Mouse (Mus musculus) left cerebral cortex, adult 11 months (tissue): ENCODE measurements around the gene Sympk.

Source experiments
- DNase-seq: peaks from one replicate; pipeline ENCODE4 v3.0.0; 2022; ENCODE audit warnings: low spot score

Gene Sympk

GRCm38 (mm10) chr7:19024096-19024506 lies at the start of gene Sympk:
Sympk (plus strand) TSS chr7:19024377.
- peak; percentile 90 for DNase-seq

GRCm38 (mm10) chr7:18978381-18978780 lies 45.8 kb upstream of the Sympk start:
- DNase-seq, result no peak

- no peak for DNase-seq
These were observed 37.7 kb upstream of the Sympk start for GRCm38 (mm10) chr7:18986503-18986902.

GRCm38 (mm10) chr7:18987100-18987499 lies 37.1 kb upstream of the Sympk start, which contains the start of gene Nanos2:
Nanos2 (plus strand) TSS chr7:18987400.
- no peak for DNase-seq

DNA sequence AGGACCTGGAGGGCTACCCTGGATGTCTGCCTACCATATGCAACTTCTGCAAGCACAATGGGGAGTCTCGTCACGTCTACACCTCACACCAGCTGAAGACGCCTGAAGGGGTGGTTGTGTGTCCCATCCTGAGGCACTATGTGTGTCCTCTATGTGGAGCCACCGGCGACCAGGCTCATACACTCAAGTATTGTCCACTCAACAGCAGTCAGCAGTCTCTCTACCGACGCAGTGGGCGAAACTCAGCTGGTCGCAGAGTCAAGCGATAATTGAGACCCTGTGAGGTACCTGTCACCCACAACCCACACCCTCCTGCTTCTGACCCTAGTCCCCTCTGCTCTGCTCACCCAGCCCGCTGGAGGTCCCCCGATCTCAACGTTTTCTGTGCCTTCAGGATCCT lies 36.4 kb upstream of the Sympk start:
- no peak for DNase-seq

DNA sequence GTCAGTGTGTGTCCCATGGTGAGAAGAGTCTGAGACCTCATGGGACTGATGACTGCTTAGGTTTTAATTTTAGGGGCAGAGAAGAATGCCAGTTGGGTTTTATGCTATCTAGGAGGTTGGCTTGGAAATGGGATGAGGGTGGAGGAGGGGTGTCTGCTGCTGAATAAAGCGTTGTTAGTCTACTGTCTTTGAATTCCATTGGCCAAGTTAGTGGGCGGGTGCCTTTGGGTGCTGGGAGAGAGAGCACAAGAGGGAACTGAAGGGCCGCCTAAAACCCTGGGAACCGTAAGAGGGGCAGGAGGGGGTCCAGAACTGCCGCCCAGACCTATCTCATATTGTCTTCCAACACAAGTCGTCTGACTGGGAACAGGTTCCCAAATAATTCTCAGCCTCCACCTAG lies 35.4 kb upstream of the Sympk start:
- DNase-seq, result no peak

- no peak for DNase-seq
These were observed 34.2 kb upstream of the Sympk start for GRCm38 (mm10) chr7:18989995-18990394.

- peak; percentile 100 for DNase-seq
These were observed 33.4 kb upstream of the Sympk start, which contains the start of gene Mypop for GRCm38 (mm10) chr7:18990601-18991295. Mypop (plus strand) TSS chr7:18991245.

- no peak for DNase-seq
These were observed 32.4 kb upstream of the Sympk start for GRCm38 (mm10) chr7:18991660-18992293.

GRCm38 (mm10) chr7:18992294-18992675 lies 31.9 kb upstream of the Sympk start:
- DNase-seq, result no peak

- no peak for DNase-seq
These were observed 31.1 kb upstream of the Sympk start for GRCm38 (mm10) chr7:18993036-18993435.

GRCm38 (mm10) chr7:18998835-18999234 lies 25.3 kb upstream of the Sympk start:
- no peak for DNase-seq

DNA sequence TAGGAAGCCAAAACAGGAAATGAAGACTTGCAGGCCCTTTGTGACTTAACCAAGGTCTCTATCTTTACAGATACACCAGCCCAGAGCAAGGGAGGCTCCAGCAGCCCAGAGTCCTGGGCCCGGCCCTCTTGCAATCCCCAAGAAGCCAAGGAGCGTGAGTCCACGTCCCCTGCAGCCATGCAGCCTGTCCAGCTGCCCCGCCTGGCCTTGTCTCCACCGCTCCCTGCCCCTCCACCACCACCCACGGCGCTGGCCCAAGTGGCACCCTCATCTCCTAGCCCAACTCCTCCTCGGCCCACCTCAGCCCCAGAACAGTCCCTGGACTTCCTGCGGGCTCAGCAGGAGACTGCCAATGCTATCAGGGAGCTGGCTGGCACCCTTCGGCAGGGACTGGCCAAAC lies 23.8 kb upstream of the Sympk start:
- no peak for DNase-seq

DNA sequence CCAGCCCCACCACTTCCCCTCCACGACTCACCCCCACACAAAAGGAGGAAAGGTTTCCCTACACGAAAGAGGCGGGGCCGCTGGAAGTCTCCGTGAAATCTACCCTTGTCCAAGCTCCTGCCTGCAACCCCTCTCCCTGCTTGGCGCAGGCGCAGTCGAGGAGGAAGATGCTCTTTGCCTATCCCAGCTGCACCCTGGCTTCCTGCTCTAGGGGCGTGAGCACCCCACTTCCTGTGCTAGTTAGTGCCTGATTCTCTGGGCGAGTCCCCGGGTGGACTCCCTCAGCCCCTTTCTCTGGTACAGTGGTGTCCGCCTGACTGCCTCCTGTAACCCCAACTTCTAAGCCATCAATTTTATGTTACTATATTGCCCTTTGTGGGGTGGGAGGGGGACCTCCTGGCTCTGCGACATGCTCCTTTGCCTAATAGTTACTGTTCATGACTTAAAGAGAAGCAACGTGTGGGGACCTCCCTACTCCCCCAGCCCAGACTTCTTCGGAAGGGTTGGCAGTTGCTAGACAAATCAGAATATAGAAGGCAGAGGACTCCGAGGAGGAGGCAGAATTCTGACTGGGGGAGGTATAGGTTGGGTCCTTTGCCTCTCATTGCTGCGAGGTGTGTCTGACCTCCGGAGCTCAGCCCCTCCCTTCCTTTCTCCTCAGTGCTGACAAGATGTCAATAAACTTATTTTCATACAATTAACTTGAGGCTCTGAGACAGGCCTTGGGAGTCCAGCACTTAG lies 22.9 kb upstream of the Sympk start:
- DNase-seq, result no peak

DNA sequence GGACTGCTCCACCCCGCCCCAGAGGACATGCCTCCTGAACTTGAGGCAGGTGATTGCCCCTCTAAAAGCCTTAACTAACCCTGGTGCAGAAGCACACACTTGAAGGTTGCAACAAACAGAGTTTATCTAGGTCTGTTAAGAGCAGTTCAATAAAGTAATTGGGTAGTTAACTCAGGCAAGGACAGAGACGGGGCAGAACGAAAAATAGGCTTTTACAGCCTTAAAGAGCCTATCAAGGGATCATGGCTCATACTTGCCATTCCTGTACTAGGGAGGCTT lies 22.4 kb upstream of the Sympk start:
- DNase-seq, result no peak

DNA sequence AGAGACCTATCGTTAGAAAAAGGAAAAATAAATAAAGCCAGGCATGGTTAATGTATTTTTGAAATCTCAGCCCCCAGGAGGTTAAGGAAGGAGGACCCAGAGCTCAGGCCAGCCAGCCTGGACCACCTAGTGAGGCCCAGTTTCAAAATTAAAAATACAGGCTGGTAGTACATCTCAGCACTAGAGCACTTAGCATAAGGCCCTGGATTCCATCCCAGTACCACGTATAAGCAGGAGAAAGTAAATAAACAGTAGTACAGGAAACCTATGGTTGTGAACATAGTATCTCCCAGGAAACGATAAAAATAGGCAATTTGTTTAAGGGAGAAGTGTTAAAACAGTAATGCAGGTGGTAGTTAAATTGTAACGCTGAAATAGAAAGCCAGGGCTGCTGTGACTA lies 22.1 kb upstream of the Sympk start:
- no peak for DNase-seq

DNA sequence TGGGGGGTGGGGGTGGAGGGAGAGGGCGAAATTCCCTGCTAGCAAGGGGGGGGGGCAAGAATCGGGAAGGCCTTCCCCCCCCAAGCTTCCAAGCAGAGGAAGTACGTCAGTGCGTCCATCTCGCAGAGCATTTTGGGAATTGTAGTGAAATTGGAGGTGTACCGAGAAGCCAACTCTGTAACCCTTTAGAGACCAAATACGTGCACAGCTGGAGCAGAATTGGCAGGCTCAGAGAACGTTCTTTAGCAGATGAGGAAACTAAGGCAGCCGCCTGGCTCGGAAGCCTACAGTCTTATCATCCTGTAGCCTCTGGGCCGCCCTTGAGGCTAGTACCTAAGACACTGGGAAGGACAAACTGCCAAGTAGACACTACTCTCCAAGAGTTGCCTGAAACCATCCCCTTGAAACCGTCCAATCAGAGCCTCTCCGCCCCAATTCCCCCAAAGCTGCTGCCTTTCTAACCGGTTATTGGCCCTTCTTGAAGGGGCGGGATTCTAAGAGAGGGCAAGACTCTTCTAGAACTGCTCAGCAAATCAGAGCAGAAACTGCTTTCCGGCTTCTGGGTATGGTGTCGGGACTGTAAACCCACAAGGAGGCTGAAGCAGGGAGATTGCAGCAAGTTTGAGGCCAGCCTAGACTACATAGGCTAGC lies 21.2 kb upstream of the Sympk start:
- peak; percentile 85 for DNase-seq

DNA sequence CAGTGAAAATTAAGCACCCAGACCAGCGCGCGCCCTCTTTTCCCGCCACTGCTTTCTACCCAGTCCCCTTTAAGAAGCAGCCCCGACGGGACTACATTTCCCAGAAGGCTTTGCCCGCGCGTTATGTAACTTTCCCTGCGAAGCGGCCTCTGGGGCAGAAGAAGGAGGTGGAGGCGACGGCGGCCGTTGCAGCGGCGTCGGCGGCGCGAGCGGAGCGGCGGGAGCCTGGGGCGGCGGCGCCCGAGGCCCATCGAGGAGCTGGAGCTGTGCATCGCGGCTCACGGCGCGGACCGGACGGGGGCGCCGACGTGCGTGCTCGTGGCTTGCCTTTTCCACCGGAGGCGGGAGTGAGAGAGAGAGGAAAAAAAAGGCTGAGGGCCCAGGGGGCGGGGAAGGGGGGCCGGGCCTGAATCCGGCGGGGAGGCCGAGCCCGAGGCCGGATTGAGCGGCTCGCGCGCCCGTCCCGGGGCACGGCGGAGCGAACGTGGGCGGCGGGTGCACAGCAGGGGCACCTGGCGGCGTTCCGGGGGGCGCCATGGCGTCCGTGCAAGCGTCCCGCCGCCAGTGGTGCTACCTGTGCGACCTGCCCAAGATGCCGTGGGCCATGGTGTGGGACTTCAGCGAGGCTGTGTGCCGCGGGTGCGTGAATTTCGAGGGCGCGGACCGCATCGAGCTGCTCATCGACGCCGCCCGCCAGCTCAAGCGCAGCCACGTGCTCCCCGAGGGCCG lies 20.1 kb upstream of the Sympk start, which contains the start of gene Irf2bp1:
Irf2bp1 (plus strand) TSS at position 143 of the 729 bp plus-strand sequence.
- DNase-seq, result peak; percentile 89

GRCm38 (mm10) chr7:19004631-19005079 lies 19.5 kb upstream of the Sympk start:
- DNase-seq, result no peak

DNA sequence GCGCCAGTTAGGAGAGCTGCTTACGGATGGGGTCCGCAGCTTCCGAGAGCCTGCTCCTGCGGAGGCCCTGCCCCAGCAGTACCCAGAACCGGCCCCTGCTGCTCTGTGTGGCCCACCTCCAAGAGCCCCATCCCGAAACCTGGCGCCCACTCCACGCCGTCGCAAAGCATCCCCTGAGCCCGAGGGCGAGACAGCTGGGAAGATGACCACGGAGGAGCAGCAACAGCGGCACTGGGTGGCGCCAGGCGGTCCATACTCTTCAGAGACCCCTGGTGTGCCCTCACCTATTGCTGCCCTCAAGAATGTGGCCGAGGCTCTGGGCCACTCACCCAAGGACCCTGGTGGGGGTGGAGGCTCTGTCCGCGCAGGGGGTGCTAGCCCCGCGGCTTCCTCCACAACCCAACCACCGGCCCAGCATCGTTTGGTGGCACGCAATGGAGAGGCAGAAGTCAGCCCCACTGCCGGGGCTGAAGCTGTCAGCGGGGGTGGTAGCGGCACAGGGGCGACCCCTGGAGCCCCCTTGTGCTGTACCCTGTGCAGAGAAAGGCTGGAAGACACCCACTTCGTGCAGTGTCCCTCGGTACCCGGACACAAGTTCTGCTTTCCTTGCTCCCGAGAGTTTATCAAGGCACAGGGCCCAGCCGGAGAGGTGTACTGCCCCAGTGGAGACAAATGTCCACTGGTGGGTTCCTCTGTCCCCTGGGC lies 18.6 kb upstream of the Sympk start:
- no peak for DNase-seq

- no peak for DNase-seq
These were observed 17.7 kb upstream of the Sympk start for GRCm38 (mm10) chr7:19006476-19006875.
